Mouse (Mus musculus) ES-Bruce4 (cell line): ENCODE measurements around the gene Arhgef2.

Source experiments
- CTCF ChIP-seq: IDR thresholded peaks from one replicate; pipeline ENCODE4 v1.8.1; 2011; ENCODE audit warnings: low read depth, low read length
- EP300 ChIP-seq: IDR thresholded peaks from 2 replicates; pipeline ENCODE4 v1.6.1; 2011; ENCODE audit warnings: low read depth, low read length; ENCODE audit not compliant: insufficient read depth
- POLR2A ChIP-seq: IDR thresholded peaks from one replicate; pipeline ENCODE4 v1.8.1; 2011; ENCODE audit warnings: low read length; ENCODE audit not compliant: insufficient read depth

GRCm38 (mm10) chr3:88618074-88618871, 12.5 kb downstream of the Arhgef2 start:
- TF ChIP-seq POLR2A (no peak), CTCF (no peak), EP300 (no peak)
